Mouse (Mus musculus) v-Abl transformed pro-B cells (cell line): Measurements from ENCODE around the gene Btbd35f15.
"Not testable (repeated sequence)": the region's sequence is repeated elsewhere in the genome, so short reads cannot be mapped to it uniquely, and the experiment has no call there.

ENCODE experiments used
- in situ Hi-C, 2 experiments: fragments of 400-800 bp; cut with MboI; formaldehyde crosslinking; loops; one replicate each; pipeline ENCODE4 v1.15.1; 2025; ENCODE audit not compliant: unreplicated experiment in 2 of 2

Gene Btbd35f15

GRCm38 (mm10) chrX:33577214-33577613 lies at the start of gene Btbd35f15:
Btbd35f15 (minus strand) TSS chrX:33577314.
- in situ Hi-C loops, result not testable (repeated sequence)
